Mouse (Mus musculus): ENCODE results near the gene Fntb. TPM values are rescaled to one million over a fixed set of nuclear protein-coding genes. Genes with fewer than 3 reads are reported as not detected.

Gene Fntb
- polyA plus RNA-seq, 1 experiment from 2014 or later: 18.9 TPM

GRCm38 (mm10) chr12:76901508-76902294 lies 136.3 kb downstream of the Fntb start:
- Histone ChIP-seq H3K27me3 (replicated peaks; ENCODE audit: insufficient read depth, low read length) (no peaks in the 10 kb centered on the region), H3K4me2 (replicated peaks; ENCODE audit: low read depth, low read length) (no peak overlapping the region), H3K9me3 (ENCODE audit: low read length) (no peaks in the 10 kb centered on the region), H3K4me1 (ENCODE audit: insufficient read depth, low read depth, low read length) (no peaks in the 10 kb centered on the region), H3K4me3 (ENCODE audit: low read depth, low read length) (no peak overlapping the region), H3K9ac (replicated peaks; ENCODE audit: low read depth) (no peak overlapping the region), H3K27ac (ENCODE audit: low read length) (peak overlapping the region; percentile 74), H3K36me3 (ENCODE audit: insufficient read depth, low read length) (no peaks in the 10 kb centered on the region)
- DNase-seq (ENCODE audit: low spot score): peak; percentile 75
- TF ChIP-seq CTCF (IDR thresholded peaks at IDR 0.05) (no peak), EP300 (IDR thresholded peaks at IDR 0.05) (peak; percentile 82)
- ATAC-seq: peak; percentile 86
- 80% methylated on average over 3 of the region's 3 CpGs for WGBS

- H3K27ac ChIP-seq (ENCODE audit: low read length): no peak overlapping the region
- no peak overlapping the region for H3K4me2 ChIP-seq (replicated peaks; ENCODE audit: low read depth, low read length)
- TF ChIP-seq CTCF (IDR thresholded peaks at IDR 0.05) (no peak), EP300 (IDR thresholded peaks at IDR 0.05) (no peak)
- no peaks in the 10 kb centered on the region for H3K9me3 ChIP-seq (ENCODE audit: low read length)
- WGBS: 78% methylated on average over 1 of the region's 1 CpGs
- H3K36me3 ChIP-seq (ENCODE audit: insufficient read depth, low read length): no peaks in the 10 kb centered on the region
- ATAC-seq: no peak
- H3K4me3 ChIP-seq (ENCODE audit: low read depth, low read length): no peak overlapping the region
- no peaks in the 10 kb centered on the region for H3K4me1 ChIP-seq (ENCODE audit: insufficient read depth, low read depth, low read length)
- DNase-seq (ENCODE audit: low spot score): no peak
- no peak overlapping the region for H3K9ac ChIP-seq (replicated peaks; ENCODE audit: low read depth)
- no peaks in the 10 kb centered on the region for H3K27me3 ChIP-seq (replicated peaks; ENCODE audit: insufficient read depth, low read length)
These were observed 140.9 kb downstream of the Fntb start for GRCm38 (mm10) chr12:76906278-76906677.

GRCm38 (mm10) chr12:76909218-76909617 lies 143.8 kb downstream of the Fntb start:
- Histone ChIP-seq H3K9me3 (ENCODE audit: low read length) (no peaks in the 10 kb centered on the region), H3K4me1 (ENCODE audit: insufficient read depth, low read depth, low read length) (no peaks in the 10 kb centered on the region), H3K27me3 (replicated peaks; ENCODE audit: insufficient read depth, low read length) (no peaks in the 10 kb centered on the region), H3K4me2 (replicated peaks; ENCODE audit: low read depth, low read length) (no peak overlapping the region), H3K27ac (ENCODE audit: low read length) (no peak overlapping the region), H3K4me3 (ENCODE audit: low read depth, low read length) (no peak overlapping the region), H3K36me3 (ENCODE audit: insufficient read depth, low read length) (peaks cover 6% of the 10 kb centered on the region; the same call in 1 of the 2 replicates), H3K9ac (replicated peaks; ENCODE audit: low read depth) (no peak overlapping the region)
- no peak for ATAC-seq
- TF ChIP-seq CTCF (IDR thresholded peaks at IDR 0.05) (no peak), EP300 (IDR thresholded peaks at IDR 0.05) (no peak)
- no peak for DNase-seq (ENCODE audit: low spot score)
- 67% methylated on average over 5 of the region's 5 CpGs for WGBS

- H3K4me2 ChIP-seq (replicated peaks; ENCODE audit: low read depth, low read length): no peak overlapping the region
- H3K27me3 ChIP-seq (replicated peaks; ENCODE audit: insufficient read depth, low read length): no peaks in the 10 kb centered on the region
- no peak for DNase-seq (ENCODE audit: low spot score)
- no peak; the same call in 1 of the 2 replicates for ATAC-seq
- H3K9me3 ChIP-seq (ENCODE audit: low read length): no peaks in the 10 kb centered on the region
- no peak overlapping the region for H3K27ac ChIP-seq (ENCODE audit: low read length)
- no peak for TF ChIP-seq EP300 (IDR thresholded peaks at IDR 0.05)
- no peak for TF ChIP-seq CTCF (IDR thresholded peaks at IDR 0.05)
- H3K9ac ChIP-seq (replicated peaks; ENCODE audit: low read depth): no peak overlapping the region
- 86% methylated on average over 11 of the region's 11 CpGs for WGBS
- peaks cover 6% of the 10 kb centered on the region; the same call in 1 of the 2 replicates for H3K36me3 ChIP-seq (ENCODE audit: insufficient read depth, low read length)
- no peaks in the 10 kb centered on the region for H3K4me1 ChIP-seq (ENCODE audit: insufficient read depth, low read depth, low read length)
- H3K4me3 ChIP-seq (ENCODE audit: low read depth, low read length): no peak overlapping the region
These were observed 145.0 kb downstream of the Fntb start for GRCm38 (mm10) chr12:76910258-76910940.

- 86% methylated on average over 16 of the region's 16 CpGs for WGBS
- ATAC-seq: no peak
- H3K9me3 ChIP-seq (ENCODE audit: low read length): no peaks in the 10 kb centered on the region
These were observed 145.9 kb downstream of the Fntb start for GRCm38 (mm10) chr12:76911171-76911726.

GRCm38 (mm10) chr12:76912193-76912592 lies 146.8 kb downstream of the Fntb start:
- ATAC-seq (no peak), DNase-seq (ENCODE audit: low spot score) (no peak)
- H3K4me1 ChIP-seq (ENCODE audit: insufficient read depth, low read depth, low read length): no peaks in the 10 kb centered on the region
- TF ChIP-seq CTCF (IDR thresholded peaks at IDR 0.05): no peak
- TF ChIP-seq EP300 (IDR thresholded peaks at IDR 0.05): no peak
- no peaks in the 10 kb centered on the region for H3K27me3 ChIP-seq (replicated peaks; ENCODE audit: insufficient read depth, low read length)
- no peak overlapping the region for H3K27ac ChIP-seq (ENCODE audit: low read length)
- no peak overlapping the region for H3K4me2 ChIP-seq (replicated peaks; ENCODE audit: low read depth, low read length)
- H3K4me3 ChIP-seq (ENCODE audit: low read depth, low read length): no peak overlapping the region
- H3K9me3 ChIP-seq (ENCODE audit: low read length): no peaks in the 10 kb centered on the region
- H3K9ac ChIP-seq (replicated peaks; ENCODE audit: low read depth): no peak overlapping the region
- peaks cover 6% of the 10 kb centered on the region; the same call in 1 of the 2 replicates for H3K36me3 ChIP-seq (ENCODE audit: insufficient read depth, low read length)
- 72% methylated on average over 9 of the region's 9 CpGs for WGBS

More at GRCm38 (mm10) chr12:76911171-76911726, 145.9 kb downstream of the Fntb start:
- H3K4me2 ChIP-seq (replicated peaks; ENCODE audit: low read depth, low read length): no peak overlapping the region
- H3K27ac ChIP-seq (ENCODE audit: low read length): no peak overlapping the region
- TF ChIP-seq CTCF (IDR thresholded peaks at IDR 0.05) (no peak), EP300 (IDR thresholded peaks at IDR 0.05) (no peak)
- H3K9ac ChIP-seq (replicated peaks; ENCODE audit: low read depth): no peak overlapping the region
- H3K4me3 ChIP-seq (ENCODE audit: low read depth, low read length): no peak overlapping the region
- DNase-seq (ENCODE audit: low spot score): no peak
- H3K36me3 ChIP-seq (ENCODE audit: insufficient read depth, low read length): peaks cover 6% of the 10 kb centered on the region; the same call in 1 of the 2 replicates
- no peaks in the 10 kb centered on the region for H3K4me1 ChIP-seq (ENCODE audit: insufficient read depth, low read depth, low read length)
- no peaks in the 10 kb centered on the region for H3K27me3 ChIP-seq (replicated peaks; ENCODE audit: insufficient read depth, low read length)
